Mouse (Mus musculus) G1E (cell line): ENCODE data around the gene Sptb. TPM values are rescaled to one million over a fixed set of nuclear protein-coding genes. Genes with fewer than 3 reads are reported as not detected.

Experiments
- ATAC-seq: 2 replicates; pipeline ENCODE4 v1.8.0; 2016; ENCODE audit warnings: mild to moderate bottlenecking; ENCODE audit not compliant: insufficient number of reproducible peaks, poor library complexity, low FRiP score, severe bottlenecking; ENCODE audit errors: extremely low read depth
- DNase-seq: peaks from one replicate; pipeline ENCODE4 v3.0.0; 2012; ENCODE audit warnings: low spot score
- H3K27me3 ChIP-seq: 2 replicates; pipeline ENCODE4 v1.6.1; 2012; ENCODE audit warnings: mild to moderate bottlenecking, low read length, inconsistent platforms; ENCODE audit not compliant: insufficient read depth
- H3K36me3 ChIP-seq: replicated peaks from 2 replicates; pipeline ENCODE3; 2012; ENCODE audit warnings: mild to moderate bottlenecking, inconsistent platforms
- H3K4me1 ChIP-seq: 2 replicates; pipeline ENCODE4 v1.6.1; 2012; ENCODE audit warnings: low read depth, low read length, inconsistent platforms, mixed read lengths; ENCODE audit not compliant: insufficient read depth
- H3K4me3 ChIP-seq: 2 replicates; pipeline ENCODE4 v1.5.1; 2012; ENCODE audit warnings: low read depth, mild to moderate bottlenecking, inconsistent platforms, low read length, moderate library complexity, mixed read lengths
- H3K9me3 ChIP-seq: replicated peaks from 2 replicates; pipeline ENCODE4 v1.6.1; 2012; ENCODE audit warnings: inconsistent platforms
- CTCF ChIP-seq: IDR thresholded peaks from 2 replicates; pipeline ENCODE4 v1.5.1; 2012; ENCODE audit warnings: low read depth, low read length, inconsistent platforms, mixed read lengths
- GATA1 ChIP-seq: IDR thresholded peaks from 2 replicates; pipeline ENCODE4 v1.6.1; 2012; ENCODE audit warnings: borderline replicate concordance, low read length, inconsistent platforms, mixed read lengths
- GATA2 ChIP-seq: IDR thresholded peaks from 2 replicates; pipeline ENCODE4 v1.6.1; 2012; ENCODE audit warnings: low read depth, low read length, inconsistent platforms, borderline replicate concordance
- POLR2AphosphoS5 ChIP-seq: IDR thresholded peaks from 2 replicates; pipeline ENCODE4 v1.6.1; 2012; ENCODE audit warnings: low read depth, low read length, inconsistent platforms; ENCODE audit not compliant: insufficient replicate concordance
- TAL1 ChIP-seq: conservative IDR thresholded peaks from 2 replicates; pipeline ENCODE4 v1.6.1; 2012; ENCODE audit warnings: low read depth, low read length, inconsistent platforms, mixed read lengths
- polyA plus RNA-seq: library from polyadenylated mRNA; stranded (reverse); fragments of >175 nt; gene quantifications from 2 replicates; pipeline ENCODE4 v1.2.3, GENCODE M21; 2012
- total RNA-seq, 2 experiments: library from RNA; stranded (forward) in 1 of 2; stranded (reverse) in 1 of 2; fragments of 200-1000 nt in 1 of 2; fragments of >200 nt in 1 of 2; fragmentation: Nextera tagmentation in 1 of 2; gene quantifications; 2 replicates each; pipeline ENCODE4 v1.2.3; 2014 to 2017

Gene Sptb
- total RNA-seq (2014; fragmentation: Nextera tagmentation) = 151 and 231 TPM in 2 replicates
- total RNA-seq (2017) = 64.1 and 78.7 TPM in 2 replicates
- 158 and 169 TPM in 2 replicates for polyA plus RNA-seq

GRCm38 (mm10) chr12:76710351-76711100, at the start of gene Sptb:
Gene Sptb (minus strand): TSS chr12:76710547.
- H3K27me3 ChIP-seq = no peaks in the 10 kb centered on the region
- DNase-seq (peak; percentile 82), ATAC-seq (no peak)
- H3K9me3 ChIP-seq = no peaks in the 10 kb centered on the region
- H3K4me1 ChIP-seq = peaks cover 74% of the 10 kb centered on the region
- peaks cover 18% of the 10 kb centered on the region for H3K36me3 ChIP-seq
- H3K4me3 ChIP-seq = peak within 1 kb of the TSS; percentile 80
- TF ChIP-seq POLR2AphosphoS5 = peak; percentile 50; the same call in 1 of the 2 replicates
- TF ChIP-seq GATA2 = no peak

GRCm38 (mm10) chr12:76752652-76753318, 42.4 kb upstream of the Sptb start:
- ATAC-seq (no peak), DNase-seq (peak; percentile 62)
- TF ChIP-seq POLR2AphosphoS5 (no peak), CTCF (peak; percentile 47)
- Histone ChIP-seq H3K4me1 (peaks cover 12% of the 10 kb centered on the region), H3K9me3 (peaks cover 14% of the 10 kb centered on the region), H3K36me3 (no peaks in the 10 kb centered on the region), H3K27me3 (no peaks in the 10 kb centered on the region; the same call in 1 of the 2 replicates), H3K4me3 (peak overlapping the region; percentile 61; the same call in 1 of the 2 replicates)

DNA sequence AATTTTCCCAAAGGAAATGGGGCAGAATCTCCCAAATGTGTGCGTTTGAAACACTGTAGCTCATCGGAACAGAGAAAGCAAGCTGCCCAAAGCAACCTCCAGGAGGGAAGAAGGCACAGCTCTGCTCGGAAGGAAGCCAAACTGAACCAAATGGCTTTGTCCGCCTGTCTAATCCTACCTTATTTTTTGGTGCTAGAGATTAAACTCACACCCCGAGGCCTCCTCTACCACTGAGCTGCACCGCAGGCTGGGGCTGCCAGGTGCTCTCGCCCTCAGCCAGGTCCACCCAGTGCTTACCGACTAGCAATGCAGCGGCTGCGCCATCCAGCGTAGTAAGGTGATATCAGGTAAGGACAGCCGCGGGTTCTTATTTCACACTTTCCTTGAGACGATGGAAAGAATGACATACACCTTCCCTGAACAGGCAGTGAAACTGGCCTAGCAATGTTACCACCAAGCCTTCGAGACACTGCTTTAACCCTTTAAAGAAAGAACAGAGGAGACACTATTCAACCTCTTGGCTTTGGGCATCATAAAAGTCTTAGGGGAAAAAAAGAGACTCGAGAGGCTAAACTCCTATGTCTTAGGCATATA, 40.6 kb upstream of the Sptb start:
- peaks cover 14% of the 10 kb centered on the region for H3K9me3 ChIP-seq
- H3K36me3 ChIP-seq = no peaks in the 10 kb centered on the region
- no peak for TF ChIP-seq GATA1
- TF ChIP-seq GATA2 = no peak
- no peak for TF ChIP-seq TAL1
- no peak for TF ChIP-seq CTCF
- TF ChIP-seq POLR2AphosphoS5 = no peak
- DNase-seq = no peak
- no peak overlapping the region for H3K4me3 ChIP-seq
- no peaks in the 10 kb centered on the region; the same call in 1 of the 2 replicates for H3K27me3 ChIP-seq
- ATAC-seq = no peak
- H3K4me1 ChIP-seq = peaks cover 12% of the 10 kb centered on the region

DNA sequence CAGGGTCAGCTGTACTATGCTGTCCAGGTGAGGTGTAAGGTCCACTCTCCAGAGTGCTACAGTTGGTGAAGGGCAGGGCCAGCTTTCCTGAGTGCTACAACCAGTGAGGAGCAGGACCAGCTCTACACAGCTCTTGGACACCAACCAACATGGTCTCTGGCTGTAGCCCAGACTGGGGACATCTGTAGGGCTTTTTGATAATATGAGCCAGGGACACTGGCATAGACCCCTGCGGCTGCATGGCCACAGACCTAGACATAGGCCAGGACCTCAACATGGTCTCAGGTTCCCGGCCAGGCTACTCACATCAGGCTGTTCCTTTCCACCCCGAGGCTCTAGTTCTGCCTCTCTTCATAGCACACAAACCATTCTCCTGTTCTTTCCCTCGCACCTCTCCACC, 17.6 kb upstream of the Sptb start:
- H3K4me3 ChIP-seq = no peak overlapping the region
- peaks cover 9% of the 10 kb centered on the region for H3K9me3 ChIP-seq
- TF ChIP-seq GATA2 (no peak), TAL1 (no peak), GATA1 (no peak), POLR2AphosphoS5 (no peak), CTCF (no peak)
- H3K4me1 ChIP-seq = 0 out of 2 replicates have a peak, but pooled peaks cover 8% of the 10 kb centered on the region
- DNase-seq (no peak), ATAC-seq (no peak)
- H3K36me3 ChIP-seq = no peaks in the 10 kb centered on the region
- peaks cover 32% of the 10 kb centered on the region for H3K27me3 ChIP-seq

- Histone ChIP-seq H3K36me3 (no peaks in the 10 kb centered on the region), H3K9me3 (peaks cover 5% of the 10 kb centered on the region), H3K27me3 (peaks cover 6% of the 10 kb centered on the region), H3K4me3 (no peak overlapping the region), H3K4me1 (peaks cover 25% of the 10 kb centered on the region; the same call in 1 of the 2 replicates)
- DNase-seq (no peak), ATAC-seq (no peak)
- TF ChIP-seq GATA1 = no peak
- no peak for TF ChIP-seq POLR2AphosphoS5
- TF ChIP-seq CTCF = no peak
- TF ChIP-seq TAL1 = no peak
- TF ChIP-seq GATA2 = no peak
Measured at GRCm38 (mm10) chr12:76722026-76722425, 11.7 kb upstream of the Sptb start.

DNA sequence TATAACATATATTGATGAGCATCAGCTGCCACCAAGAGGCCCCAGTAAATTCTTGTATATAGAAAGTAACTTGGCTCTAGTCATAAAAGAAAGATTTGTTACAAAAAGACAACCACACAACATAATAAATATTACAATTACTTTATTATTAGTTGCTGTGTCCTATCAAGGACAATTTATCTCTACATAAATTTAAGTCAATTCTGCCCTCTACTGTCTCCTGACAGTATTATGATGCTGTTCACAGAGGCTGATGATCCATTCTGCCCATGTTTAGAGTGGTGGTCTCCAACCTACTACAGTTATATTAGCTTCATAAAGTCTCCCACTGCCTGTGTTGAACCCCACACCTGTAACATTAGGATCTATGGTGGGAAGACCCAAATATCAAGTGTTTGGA, 10.2 kb upstream of the Sptb start:
- DNase-seq = no peak
- Histone ChIP-seq H3K9me3 (peaks cover 5% of the 10 kb centered on the region), H3K36me3 (no peaks in the 10 kb centered on the region), H3K4me3 (no peak overlapping the region), H3K4me1 (peaks cover 23% of the 10 kb centered on the region; the same call in 1 of the 2 replicates), H3K27me3 (no peaks in the 10 kb centered on the region; the same call in 1 of the 2 replicates)
- TF ChIP-seq GATA2 (no peak), TAL1 (no peak), POLR2AphosphoS5 (no peak), CTCF (no peak), GATA1 (no peak)
- no peak for ATAC-seq
